Mouse (Mus musculus) layer of hippocampus, postnatal 10 days (tissue): ENCODE data around the gene Sh3bgrl2. TPM values are rescaled to one million over a fixed set of nuclear protein-coding genes. Genes with fewer than 3 reads are reported as not detected.
A peak's percentile ranks its signal among the peaks of the same experiment; 100 is the strongest.
"Not testable (repeated sequence)": the region's sequence is repeated elsewhere in the genome, so short reads cannot be mapped to it uniquely, and the experiment has no call there.

Experiments
- DNase-seq, 2 experiments: peaks; one replicate each; pipeline ENCODE4 v3.0.0; 2021; ENCODE audit warnings: low spot score in 2 of 2
- long read RNA-seq: library from polyadenylated mRNA; stranded (forward); transcript quantifications from one replicate; pipeline ENCODE4 v2.0.0, GENCODE M21; 2023
- total RNA-seq, 2 experiments: library from RNA; stranded (reverse); gene quantifications; 2 replicates each; pipeline ENCODE4 v1.2.3; 2021

Gene Sh3bgrl2
- 10 to 100 TPM; 20.3 to 24.4 TPM for total RNA-seq
- long read RNA-seq, full-length matches to known transcripts = 4 of 10 reads
- long read RNA-seq, partial matches to known transcripts = 0 of 10 reads
- long read RNA-seq, other reads (novel, unspliced or antisense) = 6 of 10 reads

DNA sequence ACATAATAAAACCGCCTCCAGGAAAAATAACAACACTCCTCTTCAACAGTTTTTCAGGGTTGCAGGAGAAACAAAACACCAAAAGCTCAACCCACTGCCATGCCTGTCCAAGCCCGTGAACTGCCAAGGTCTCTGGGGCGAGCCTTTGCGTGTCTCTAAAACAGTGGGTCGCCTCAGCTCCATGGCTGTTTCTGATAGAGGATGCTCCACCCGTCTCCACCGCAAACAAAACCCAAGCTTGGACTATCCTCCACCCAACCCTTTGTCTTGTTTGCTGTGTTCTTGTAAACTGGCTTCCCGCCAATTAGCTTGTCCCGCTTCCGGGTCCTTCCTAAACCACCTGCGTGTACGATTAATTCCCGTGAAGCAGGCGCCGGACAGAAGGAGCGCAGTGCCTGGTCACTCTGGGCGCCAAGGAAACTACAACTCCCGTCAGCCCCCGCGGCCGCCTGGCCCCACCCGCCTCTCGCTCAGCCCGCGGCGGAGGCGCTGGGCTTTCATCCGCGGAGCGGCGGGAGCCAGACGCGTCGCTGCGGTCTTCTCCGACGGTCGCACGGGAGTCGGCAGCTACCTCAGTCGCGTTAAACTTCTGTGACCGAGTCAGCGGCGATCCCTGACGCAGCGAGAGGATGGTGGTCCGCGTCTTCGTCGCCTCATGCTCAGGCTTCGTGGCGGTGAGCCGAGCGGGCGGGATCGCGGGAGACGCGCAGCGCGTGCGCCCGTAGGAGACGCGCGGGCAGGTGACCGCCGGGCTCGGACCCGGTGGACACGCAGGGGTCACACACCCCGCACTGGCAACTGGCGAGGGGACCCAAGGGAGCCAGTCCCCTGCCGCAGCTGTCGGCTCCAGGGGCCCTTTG lies at the start of gene Sh3bgrl2:
Gene Sh3bgrl2, plus strand, starts transcription at position 498 of the 860 bp plus-strand sequence.
- DNase-seq = peak; percentile 81 to 87

DNA sequence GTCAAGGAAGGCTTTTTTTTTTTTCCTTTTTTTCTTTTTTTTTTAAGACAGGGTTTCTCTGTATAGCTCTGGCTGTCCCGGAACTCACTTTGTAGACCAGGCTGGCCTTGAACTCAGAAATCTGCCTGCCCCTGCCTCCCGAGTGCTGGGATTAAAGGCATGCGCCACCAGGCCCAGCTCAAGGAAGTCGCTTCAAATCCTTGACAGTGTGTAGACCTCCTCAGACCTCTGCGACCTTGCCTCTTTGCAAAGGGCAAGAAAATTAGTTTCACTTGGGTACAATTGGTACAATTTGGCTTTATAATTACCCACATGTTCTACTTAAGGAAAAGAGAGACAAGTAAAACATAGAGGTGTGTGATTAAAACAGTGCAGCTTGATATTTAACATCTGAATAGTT lies 29.0 kb upstream of the Sh3bgrl2 start:
- not testable (repeated sequence) for DNase-seq

DNA sequence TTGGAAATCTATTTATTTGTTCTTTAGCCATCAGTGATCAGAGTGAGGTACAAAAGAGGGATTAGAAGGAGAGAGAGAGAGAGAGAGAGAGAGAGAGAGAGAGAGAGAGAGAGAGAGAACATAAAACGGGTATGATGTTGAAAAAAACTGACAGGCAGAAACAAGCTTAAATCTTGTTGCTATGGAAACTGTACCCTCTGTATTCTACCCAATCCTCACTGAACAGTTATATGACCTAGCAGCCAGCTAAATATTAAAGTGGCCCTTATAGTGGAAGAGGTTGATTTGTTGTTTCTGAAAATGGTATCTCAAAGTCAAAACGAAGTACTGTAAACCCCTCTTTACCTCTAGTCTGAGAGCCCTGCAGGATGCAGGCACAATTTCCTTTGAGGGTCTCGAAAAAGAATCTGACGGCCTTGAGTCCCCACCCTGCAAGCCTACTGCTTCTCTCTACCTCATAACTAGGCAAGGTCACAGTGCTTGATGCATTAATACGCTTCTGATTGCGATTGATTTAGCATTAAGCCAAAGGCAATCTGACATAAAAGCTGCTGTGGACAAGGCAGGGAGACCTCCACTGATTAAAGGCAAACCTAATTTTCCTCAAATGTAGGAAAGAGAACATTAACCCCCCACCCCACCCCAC lies 28.5 kb upstream of the Sh3bgrl2 start:
- DNase-seq = no peak

DNA sequence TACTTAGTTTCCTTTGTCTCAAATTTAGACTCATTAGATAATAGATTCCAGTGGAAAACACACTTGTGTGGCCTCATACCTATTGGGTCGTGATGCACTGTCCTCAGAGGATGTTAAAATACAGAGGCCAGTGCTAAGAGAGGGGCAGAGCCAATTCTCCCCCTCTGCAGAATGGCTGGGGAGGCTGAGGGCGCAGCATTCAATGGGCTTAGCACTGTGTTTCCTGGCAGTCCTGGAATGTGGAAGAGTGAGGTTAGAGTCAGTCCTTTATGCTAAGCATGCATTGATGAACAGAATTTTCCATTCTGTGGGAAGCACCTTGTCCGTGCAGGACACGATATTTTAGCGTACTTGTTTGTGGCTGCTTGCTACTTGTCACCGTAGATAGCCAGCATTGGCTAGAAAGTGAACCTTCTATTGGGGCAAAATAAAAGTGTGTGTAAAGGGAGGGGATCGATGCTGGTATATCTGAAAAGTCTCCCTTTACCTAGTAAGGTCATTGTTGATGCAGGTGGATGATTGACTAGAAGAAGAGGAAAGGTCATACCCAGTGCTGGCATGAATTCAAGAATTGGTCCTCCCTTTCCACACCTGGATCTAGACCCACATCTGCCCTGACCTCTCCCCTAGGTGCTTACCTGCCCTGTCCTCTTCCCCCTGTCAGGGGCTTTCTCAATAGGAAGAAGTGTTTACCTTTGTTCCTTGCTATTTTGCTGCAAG lies 20.6 kb upstream of the Sh3bgrl2 start:
- no peak for DNase-seq

DNA sequence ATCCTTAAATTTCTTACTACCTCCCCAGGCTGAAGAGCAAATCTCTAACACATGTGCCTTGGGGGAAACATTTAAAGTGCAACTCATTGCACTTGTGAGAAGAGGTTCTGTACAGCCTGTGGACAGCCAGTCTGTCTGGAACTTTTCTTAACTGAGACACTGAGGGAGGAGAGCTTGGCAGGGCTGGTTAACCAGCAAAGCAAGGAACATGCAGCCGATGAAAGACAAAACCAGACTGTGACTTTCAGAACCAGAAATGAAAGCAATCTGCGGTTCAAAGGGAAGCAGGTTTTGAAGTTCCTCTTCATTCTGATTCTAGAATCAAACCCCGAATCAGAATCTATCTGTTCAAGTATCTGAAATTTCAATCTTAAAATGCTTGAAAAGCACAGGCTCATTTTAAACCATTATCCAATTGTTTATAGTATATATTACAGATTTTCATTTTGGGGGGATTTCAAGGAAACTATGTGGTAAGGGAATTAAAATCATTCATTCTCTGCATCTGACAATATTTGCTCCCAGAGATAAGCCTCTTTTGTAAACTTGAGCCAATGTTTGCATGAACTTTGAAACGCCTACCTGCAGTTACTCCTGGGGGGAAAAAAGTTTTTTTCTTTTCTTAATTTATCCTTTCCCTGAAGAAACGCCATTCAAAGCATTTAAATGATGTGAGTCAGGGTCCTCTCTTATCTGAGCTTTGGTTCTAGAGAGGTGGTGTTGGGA lies 14.9 kb upstream of the Sh3bgrl2 start:
- DNase-seq = no peak

DNA sequence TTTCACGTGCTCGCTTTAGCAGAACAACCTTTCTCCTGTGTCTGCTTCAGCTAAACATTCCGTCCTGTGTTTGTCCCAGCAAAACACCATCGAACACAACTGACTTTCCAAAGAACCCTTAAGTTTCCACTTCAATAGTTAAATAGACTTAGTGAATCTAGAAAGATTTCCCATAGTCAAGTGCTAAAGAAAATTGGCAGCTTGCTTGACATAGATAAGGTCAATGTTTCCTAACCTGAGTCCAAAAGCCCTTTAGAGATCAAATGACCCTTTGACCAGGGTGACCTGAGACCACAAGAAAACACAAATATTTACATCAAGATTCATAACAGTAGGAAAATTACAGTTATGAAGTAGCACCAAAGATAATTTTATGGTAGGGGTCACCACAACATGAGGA lies 11.2 kb upstream of the Sh3bgrl2 start:
- DNase-seq = no peak

DNA sequence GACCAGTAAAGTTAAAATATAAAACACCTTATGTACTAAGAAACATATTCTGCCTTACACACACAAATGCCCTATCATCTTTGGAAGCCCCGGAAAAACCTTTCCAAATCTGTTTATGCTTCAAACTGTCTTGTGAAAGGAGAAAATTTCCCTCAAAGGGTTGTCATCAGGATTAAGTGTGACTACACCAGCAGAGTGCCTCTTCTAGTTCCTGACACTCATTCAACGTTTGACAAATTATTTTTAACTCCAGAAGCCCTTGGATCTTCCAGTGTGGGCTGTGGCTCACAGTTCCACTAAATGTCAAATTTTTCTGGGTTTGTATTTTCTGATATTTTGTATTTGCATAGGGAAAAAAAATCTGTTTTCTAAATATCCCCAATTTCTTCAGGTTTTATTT lies 10.6 kb upstream of the Sh3bgrl2 start:
- no peak for DNase-seq

DNA sequence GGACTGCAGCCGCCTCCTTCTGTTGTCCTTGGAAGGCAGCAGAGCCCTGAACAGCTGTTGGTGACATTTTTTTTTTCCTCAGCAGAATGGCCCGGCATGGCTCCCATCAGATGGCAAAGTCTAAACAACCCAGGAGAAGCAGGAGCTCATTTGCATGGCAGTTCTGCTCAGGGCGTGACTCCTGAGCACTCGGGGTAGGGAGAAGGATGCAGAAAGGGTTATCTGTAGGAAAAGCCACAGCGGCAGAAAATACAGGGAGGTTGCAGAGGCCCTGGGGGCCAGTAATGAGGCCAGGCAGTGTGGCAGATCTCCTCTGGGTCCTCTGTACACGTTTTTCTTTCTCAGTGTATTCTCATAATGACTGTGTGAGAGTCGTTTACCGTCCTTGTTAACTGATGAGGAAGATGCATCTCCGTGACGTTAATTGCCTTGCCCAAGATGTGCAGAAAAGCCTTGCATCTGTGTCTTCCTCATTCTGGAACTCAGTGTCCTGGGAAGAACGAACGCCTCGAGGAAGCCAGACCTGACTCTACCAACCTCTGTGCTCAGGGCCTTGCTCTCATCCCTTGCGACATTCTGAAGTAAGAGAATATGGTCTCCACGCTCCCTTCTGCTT lies 10.1 kb upstream of the Sh3bgrl2 start:
- peak in 1 of 2 experiments; percentile 19 for DNase-seq

DNA sequence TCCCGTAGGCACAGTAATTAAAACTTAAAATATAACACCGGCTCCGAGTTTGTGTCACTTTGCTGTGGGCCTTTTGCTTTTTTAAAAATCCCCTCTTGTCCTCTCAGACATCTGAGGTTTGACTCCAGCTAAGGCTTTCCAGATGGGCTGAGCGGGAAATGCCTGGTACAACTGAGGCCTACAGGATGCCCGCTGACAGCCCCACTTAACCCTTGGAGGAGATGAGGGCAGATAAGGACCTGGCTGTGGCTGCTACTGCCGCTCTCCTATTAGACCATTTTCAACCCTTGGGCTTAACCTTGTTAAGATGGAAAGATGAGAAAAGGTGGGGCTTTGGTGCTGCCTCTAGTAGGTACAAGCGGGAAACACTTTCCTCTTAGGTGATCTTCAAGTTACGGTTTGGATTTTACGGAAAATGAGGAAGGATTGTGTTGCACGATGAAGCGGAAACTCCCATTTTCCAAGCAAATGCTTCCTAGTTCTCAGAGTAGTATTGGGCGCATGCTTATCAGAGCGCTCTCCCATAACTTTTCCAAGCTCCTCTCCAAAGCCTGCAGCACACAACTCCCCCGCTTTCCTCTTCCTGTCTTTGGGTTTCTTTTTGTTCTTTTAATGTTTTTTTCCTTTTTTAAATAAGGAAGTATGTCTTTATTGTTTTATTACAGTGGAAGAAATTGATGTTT lies 8.2 kb upstream of the Sh3bgrl2 start:
- DNase-seq = no peak

DNA sequence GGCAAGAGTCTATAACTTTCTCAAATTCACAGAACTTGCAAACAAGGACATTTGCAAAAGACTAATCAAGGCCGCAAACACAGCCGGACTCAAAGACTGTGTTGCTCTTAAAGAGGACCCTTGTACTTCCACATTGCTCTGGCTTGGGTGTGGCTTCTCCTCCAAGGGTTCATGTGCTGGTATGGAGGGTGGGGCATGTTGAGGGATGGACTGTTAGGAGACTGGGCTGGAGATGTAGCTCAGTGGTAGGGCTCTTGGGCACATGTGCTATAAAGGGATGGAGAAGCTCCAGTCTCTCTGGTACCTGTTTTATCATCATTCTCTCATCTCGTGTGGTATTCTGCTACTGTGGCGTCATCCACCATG lies 7.7 kb upstream of the Sh3bgrl2 start:
- DNase-seq = no peak

DNA sequence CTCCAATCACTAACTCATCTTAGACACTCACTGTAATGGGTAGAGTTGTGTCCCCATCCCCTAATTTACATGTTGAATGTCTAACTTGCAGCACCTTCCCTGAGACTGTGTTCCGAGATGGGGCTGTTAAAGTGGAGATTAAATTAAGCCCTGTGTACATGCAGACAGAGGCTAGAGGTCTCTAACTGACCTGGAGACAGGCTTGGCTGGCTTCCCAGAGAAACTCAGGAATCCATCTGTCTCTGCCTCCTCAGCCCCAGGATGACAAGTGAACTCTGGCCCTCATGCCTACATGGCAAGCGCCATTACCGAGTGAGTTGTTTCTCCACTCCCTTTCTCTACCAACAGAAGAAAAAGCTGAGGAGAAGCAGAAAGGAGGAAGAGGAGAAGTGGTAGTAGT lies 7.2 kb upstream of the Sh3bgrl2 start:
- DNase-seq = no peak

DNA sequence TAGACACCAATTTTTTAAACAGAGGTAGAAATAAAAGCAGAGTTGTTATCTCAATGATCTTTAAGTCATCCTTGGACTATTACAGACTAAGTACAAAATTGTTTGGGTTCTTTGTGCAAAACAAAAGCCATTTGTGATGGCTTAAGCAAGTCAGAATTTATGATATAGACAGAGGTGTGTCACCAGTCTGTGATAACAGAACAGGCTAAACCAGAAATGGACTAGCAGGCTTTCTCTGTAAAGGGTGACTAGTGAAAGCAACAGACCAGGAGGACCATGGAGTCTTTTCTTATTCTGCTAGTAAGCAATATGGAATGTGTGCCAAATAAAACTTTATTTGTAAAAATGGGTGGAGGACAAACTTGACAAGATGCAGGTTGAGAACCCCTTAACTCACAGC lies 2.9 kb upstream of the Sh3bgrl2 start:
- no peak for DNase-seq

DNA sequence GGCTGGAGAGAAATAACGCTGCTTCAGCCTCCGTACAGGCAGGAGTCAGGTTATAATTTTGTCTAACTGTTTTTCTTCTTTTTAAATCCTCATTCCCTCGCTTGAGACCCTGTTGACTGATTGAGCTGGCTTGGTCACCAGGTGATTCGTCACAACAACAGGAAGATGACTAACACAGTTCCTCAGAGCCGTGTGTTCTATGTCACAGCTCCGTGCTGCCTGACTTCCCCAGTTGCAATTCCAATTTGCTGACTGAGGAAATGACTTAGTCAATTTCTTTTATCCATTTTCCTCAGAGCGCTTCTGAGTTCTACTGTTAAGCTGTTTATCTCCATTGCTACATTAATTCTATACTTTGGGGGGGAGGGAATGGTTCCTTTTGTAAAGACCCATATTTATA lies 1.8 kb upstream of the Sh3bgrl2 start:
- DNase-seq = no peak

DNA sequence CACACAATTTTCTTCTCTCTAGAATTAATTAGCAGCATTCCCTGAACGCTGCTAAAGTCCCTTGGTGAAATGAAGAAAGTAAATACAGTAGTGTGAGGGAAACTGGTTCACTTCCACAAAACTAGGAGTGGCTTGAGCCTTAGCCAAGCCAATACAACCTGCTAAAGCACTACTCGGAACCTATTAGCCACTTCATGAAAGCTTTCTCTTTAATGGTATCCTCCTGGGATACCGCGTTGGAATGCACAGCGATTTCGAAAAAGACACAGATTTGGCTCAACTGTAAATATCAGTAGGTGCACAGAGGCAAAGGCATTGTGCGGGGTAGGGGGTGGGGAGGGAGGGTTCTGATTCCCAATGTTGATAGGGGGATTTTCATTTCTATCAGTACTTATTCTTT lies 898 bp upstream of the Sh3bgrl2 start:
- DNase-seq = no peak

DNA sequence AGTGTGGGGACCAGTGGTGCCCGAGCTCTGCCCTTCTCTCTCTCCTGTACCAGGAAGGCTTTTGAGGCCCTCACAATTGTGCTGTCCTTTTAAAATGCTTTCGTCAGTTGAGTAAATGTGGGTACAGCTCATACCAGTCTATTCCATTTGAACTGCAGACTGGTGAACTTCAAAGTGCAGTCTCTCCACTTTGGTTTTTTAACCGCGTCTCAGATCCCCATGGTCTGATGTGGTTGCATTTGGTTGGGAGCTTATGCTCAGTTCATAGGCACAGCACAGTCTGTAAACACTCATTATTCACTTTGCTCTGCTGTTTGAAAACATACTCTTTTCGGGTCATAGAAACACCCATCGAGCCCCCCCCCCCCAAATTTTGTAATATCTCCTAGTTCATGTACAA lies 1.7 kb downstream of the Sh3bgrl2 start:
- no peak for DNase-seq

DNA sequence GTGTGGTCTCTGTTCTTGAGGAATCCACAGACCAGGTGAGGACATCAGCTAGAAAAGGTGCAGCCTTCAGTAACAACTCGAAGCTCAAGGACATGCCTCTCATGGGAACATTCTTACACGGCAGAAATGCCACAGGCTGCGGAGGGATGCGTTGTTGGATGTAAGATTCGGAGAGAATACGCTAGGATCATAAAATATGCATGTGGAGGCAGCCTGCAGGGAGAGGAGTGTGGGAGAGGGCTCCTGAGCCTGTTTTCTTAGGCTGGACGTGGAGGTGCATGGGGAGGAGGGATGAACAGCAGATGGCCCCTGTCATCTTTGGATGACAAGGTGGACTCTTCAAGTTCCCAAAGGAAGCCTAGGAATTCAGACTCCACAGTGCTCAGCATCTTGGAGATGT lies 3.0 kb downstream of the Sh3bgrl2 start:
- DNase-seq = no peak

DNA sequence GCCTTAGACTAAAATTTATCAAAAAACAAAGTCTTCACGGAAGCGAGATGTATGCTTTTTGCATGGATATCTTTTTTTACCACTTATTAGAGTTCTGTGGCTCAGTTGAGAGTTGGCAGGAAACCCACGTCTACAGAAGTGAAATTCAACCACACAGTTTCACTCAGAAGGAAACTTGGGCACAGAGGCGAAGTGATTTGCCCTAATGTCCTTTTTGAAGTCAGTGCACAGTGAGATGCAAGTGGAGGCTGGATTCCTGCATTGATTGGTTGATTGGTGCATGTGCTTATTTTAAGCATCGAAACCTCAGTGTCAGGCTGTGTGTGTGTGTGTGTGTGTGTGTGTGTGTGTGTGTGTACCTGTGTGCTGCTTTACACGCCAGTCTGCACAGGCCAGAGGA lies 3.5 kb downstream of the Sh3bgrl2 start:
- DNase-seq = no peak

DNA sequence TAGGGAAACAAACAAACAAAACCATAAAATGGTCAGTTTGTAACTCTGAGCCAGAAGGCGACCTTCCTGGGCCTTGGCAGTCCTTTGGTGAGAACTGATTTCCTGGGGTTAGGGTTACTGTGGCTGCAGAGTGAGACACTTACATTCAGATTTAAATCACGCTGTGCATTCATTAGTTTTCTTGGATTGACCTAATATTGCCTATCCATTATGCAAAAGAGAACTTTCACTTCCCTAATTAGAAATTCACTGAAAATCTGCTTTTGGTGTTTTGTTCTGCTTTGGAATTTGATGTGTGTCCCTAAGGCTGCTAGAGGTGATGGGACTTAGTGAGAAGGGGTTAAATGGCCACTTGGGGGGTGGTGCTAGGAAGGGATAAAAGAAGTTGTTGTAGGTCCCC lies 7.5 kb downstream of the Sh3bgrl2 start:
- DNase-seq = no peak

DNA sequence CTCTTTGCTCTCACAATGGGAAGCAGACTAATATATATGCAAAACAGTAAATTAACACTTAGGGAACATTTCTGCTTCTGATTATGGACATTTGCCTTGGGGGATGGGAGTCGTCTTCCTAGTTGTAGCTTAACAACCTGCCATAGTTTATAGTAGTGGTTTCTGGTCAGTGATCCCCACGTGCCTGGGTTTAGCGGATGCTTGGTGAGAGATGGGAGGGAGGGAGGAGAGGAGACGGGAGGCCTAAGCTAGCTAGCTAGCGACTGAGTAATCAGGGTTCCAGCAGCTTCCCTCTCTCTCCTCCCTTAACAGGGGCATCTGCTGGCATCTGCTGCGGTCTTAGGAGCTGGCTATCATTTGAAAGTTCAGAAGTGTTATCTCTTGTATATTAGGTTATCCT lies 8.1 kb downstream of the Sh3bgrl2 start:
- DNase-seq = no peak
